Mouse (Mus musculus) heart, postnatal 0 days (tissue): ENCODE measurements around the gene Dhtkd1.

Experiments
- CTCF ChIP-seq: IDR thresholded peaks from 2 replicates; pipeline ENCODE4 v1.5.1; 2016; ENCODE audit warnings: antibody characterized with exemption, control low read depth, low read depth
- EP300 ChIP-seq: IDR thresholded peaks from 2 replicates; pipeline ENCODE4 v1.6.1; 2016; ENCODE audit warnings: antibody characterized with exemption, low read depth

DNA sequence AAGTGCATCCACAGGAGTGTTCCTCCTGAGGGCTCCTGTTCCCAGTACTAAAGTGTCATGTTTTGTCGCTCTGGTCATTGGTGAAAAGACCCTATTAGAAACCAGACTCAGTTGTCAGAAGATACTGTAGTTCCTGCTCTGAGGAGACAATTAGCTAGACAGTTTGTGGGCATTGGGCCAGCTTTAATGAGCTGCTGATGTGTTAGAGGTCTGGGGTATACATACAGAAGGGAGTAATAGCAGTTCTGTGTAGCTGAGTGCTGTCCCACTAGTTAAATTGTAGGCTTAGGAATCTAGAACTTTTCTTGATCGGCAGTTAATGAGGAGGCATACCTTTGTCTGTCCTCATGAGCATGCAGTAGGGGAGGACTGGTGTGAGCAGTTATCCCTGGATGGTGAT lies 19.7 kb upstream of the Dhtkd1 start:
- TF ChIP-seq CTCF (no peak), EP300 (no peak)
